Mouse (Mus musculus) CH12.LX (cell line): Measurements from ENCODE around the gene Atp11b. TPM values are rescaled to one million over a fixed set of nuclear protein-coding genes. Genes with fewer than 3 reads are reported as not detected.

Experiments
- DNase-seq: peaks from one replicate; pipeline ENCODE4 v3.0.0-alpha.2; 2013; ENCODE audit errors: extremely low read depth
- H3K27ac ChIP-seq: 2 replicates; pipeline ENCODE4 v1.5.1; 2012; ENCODE audit warnings: low read depth, mild to moderate bottlenecking, control low read depth, moderate library complexity; ENCODE audit not compliant: insufficient read depth
- H3K27me3 ChIP-seq: replicated peaks from 2 replicates; pipeline ENCODE3; 2012; ENCODE audit warnings: inconsistent platforms
- H3K36me3 ChIP-seq, 2 experiments: replicated peaks in 1 of 2; 2 replicates each; pipeline versions ENCODE3 to v1.6.1; 2012; ENCODE audit warnings: inconsistent platforms in 1 of 2, low read length in 1 of 2, mild to moderate bottlenecking in 1 of 2, mixed read lengths in 1 of 2, moderate library complexity in 1 of 2; ENCODE audit not compliant: control insufficient read depth in 1 of 2, insufficient read depth in 1 of 2
- H3K4me1 ChIP-seq, 2 experiments: 2 replicates each; pipeline ENCODE4 v1.6.1; 2012; ENCODE audit warnings: inconsistent platforms in 1 of 2, moderate library complexity in 1 of 2; ENCODE audit not compliant: insufficient read depth in 2 of 2, control insufficient read depth in 1 of 2
- H3K4me2 ChIP-seq: 2 replicates; pipeline ENCODE4 v1.6.1; 2012; ENCODE audit warnings: low read depth, mild to moderate bottlenecking, control low read depth; ENCODE audit not compliant: poor library complexity, insufficient read depth, severe bottlenecking
- H3K4me3 ChIP-seq, 3 experiments: fragments of 150-350 bp in 1 of 3; sonication (generic) in 1 of 3; replicated peaks in 1 of 3; 2 replicates each; pipeline versions ENCODE3 to v1.5.1; 2011 to 2012; ENCODE audit warnings: low read depth in 2 of 3, low read length in 2 of 3, mild to moderate bottlenecking in 2 of 3, moderate library complexity in 2 of 3, control low read depth in 1 of 3, improper control_type of control experiment in 1 of 3, inconsistent platforms in 1 of 3, mixed read lengths in 1 of 3; ENCODE audit not compliant: poor library complexity in 1 of 3
- H3K79me2 ChIP-seq: replicated peaks from 2 replicates; pipeline ENCODE4 v1.6.1; 2012; ENCODE audit warnings: mild to moderate bottlenecking, moderate library complexity; ENCODE audit not compliant: control insufficient read depth, poor library complexity, insufficient read depth, severe bottlenecking; ENCODE audit errors: extremely low read depth
- H3K9ac ChIP-seq: 2 replicates; pipeline ENCODE4 v1.6.1; 2012; ENCODE audit warnings: low read depth, mild to moderate bottlenecking, control low read depth, moderate library complexity; ENCODE audit not compliant: insufficient read depth
- H3K9me3 ChIP-seq: replicated peaks from 2 replicates; pipeline ENCODE3; 2012; ENCODE audit warnings: low read length, inconsistent platforms, mixed read lengths
- CHD2 ChIP-seq: IDR thresholded peaks from 2 replicates; pipeline ENCODE4 v1.6.1; 2011; ENCODE audit warnings: low read length, improper control_type of control experiment
- CTCF ChIP-seq, 2 experiments: IDR thresholded peaks in 1 of 2; conservative IDR thresholded peaks in 1 of 2; 2 replicates each; pipeline ENCODE4 v1.5.1; 2011 to 2012; ENCODE audit warnings: low read depth in 2 of 2, low read length in 2 of 2, improper control_type of control experiment in 1 of 2, inconsistent platforms in 1 of 2, mild to moderate bottlenecking in 1 of 2, moderate library complexity in 1 of 2
- E2F4 ChIP-seq: IDR thresholded peaks from 2 replicates; pipeline ENCODE4 v1.6.1; 2011; ENCODE audit warnings: low read depth, low read length, improper control_type of control experiment; ENCODE audit not compliant: insufficient replicate concordance
- EP300 ChIP-seq: IDR thresholded peaks from 2 replicates; pipeline ENCODE4 v1.6.1; 2011; ENCODE audit warnings: low read length, improper control_type of control experiment
- ETS1 ChIP-seq: conservative IDR thresholded peaks from 2 replicates; pipeline ENCODE4 v1.6.1; 2012; ENCODE audit warnings: low read depth, mild to moderate bottlenecking, inconsistent platforms, low read length, improper control_type of control experiment, moderate library complexity
- IRF4 ChIP-seq: IDR thresholded peaks from 2 replicates; pipeline ENCODE4 v1.6.1; 2014; ENCODE audit warnings: low read depth, mild to moderate bottlenecking, inconsistent platforms, low read length, improper control_type of control experiment
- JUND ChIP-seq: conservative IDR thresholded peaks from 2 replicates; pipeline ENCODE4 v1.6.1; 2011; ENCODE audit warnings: low read depth, low read length, improper control_type of control experiment
- MAFK ChIP-seq: IDR thresholded peaks from 2 replicates; pipeline ENCODE4 v1.6.1; 2011; ENCODE audit warnings: low read length, improper control_type of control experiment; ENCODE audit not compliant: insufficient replicate concordance
- MAX ChIP-seq: IDR thresholded peaks from 2 replicates; pipeline ENCODE4 v1.6.1; 2011; ENCODE audit warnings: low read length, improper control_type of control experiment
- MYC ChIP-seq: IDR thresholded peaks from 2 replicates; pipeline ENCODE4 v1.6.1; 2011; ENCODE audit warnings: low read depth, mild to moderate bottlenecking, improper control_type of control experiment, low read length
- RAD21 ChIP-seq: IDR thresholded peaks from 2 replicates; pipeline ENCODE4 v1.6.1; 2011; ENCODE audit warnings: low read depth, mild to moderate bottlenecking, low read length, improper control_type of control experiment, moderate library complexity
- TCF12 ChIP-seq: IDR thresholded peaks from 2 replicates; pipeline ENCODE4 v1.6.1; 2014; ENCODE audit warnings: low read depth, mild to moderate bottlenecking, inconsistent platforms, low read length, improper control_type of control experiment
- USF1 ChIP-seq: IDR thresholded peaks from 2 replicates; pipeline ENCODE4 v1.6.1; 2014; ENCODE audit warnings: low read depth, mild to moderate bottlenecking, inconsistent platforms, low read length, improper control_type of control experiment
- USF2 ChIP-seq: conservative IDR thresholded peaks from 2 replicates; pipeline ENCODE4 v1.6.1; 2011; ENCODE audit warnings: low read depth, low read length, improper control_type of control experiment
- ZMIZ1 ChIP-seq: IDR thresholded peaks from 2 replicates; pipeline ENCODE4 v1.6.1; 2012; ENCODE audit warnings: low read depth, mild to moderate bottlenecking, inconsistent platforms, low read length, improper control_type of control experiment
- ZNF384 ChIP-seq: IDR thresholded peaks from 2 replicates; pipeline ENCODE4 v1.6.1; 2012; ENCODE audit warnings: low read depth, low read length, improper control_type of control experiment, inconsistent platforms
- dilution Hi-C: fragments of 300-500 bp; cut with MboI; formaldehyde crosslinking; loops from 2 replicates; pipeline ENCODE4 v1.14.3; 2020; ENCODE audit warnings: low sequenced_read_pairs; ENCODE audit not compliant: extremely low pct_unique_long_range_greater_than_20kb, extremely low pct_ligation_motif_present
- in situ Hi-C: fragments of 300-500 bp; cut with MboI; formaldehyde crosslinking; loops from 3 replicates; pipeline ENCODE4 v1.14.3; 2019; ENCODE audit warnings: low sequenced_read_pairs, low pct_ligation_motif_present, low pct_unique_long_range_greater_than_20kb, mixed read lengths
- polyA plus RNA-seq: library from polyadenylated mRNA; unstranded; fragments of >175 nt; gene quantifications from 2 replicates; pipeline ENCODE4 v1.2.1, GENCODE M21; 2012; ENCODE audit warnings: low read depth; ENCODE audit not compliant: insufficient read length
- total RNA-seq, 2 experiments: library from RNA; depleted of rRNA; stranded (reverse); fragments of 300-350 nt in 1 of 2; fragments of >200 nt in 1 of 2; gene quantifications; 2 replicates each; pipeline ENCODE4 v1.2.3; 2012 to 2014

Gene Atp11b
- total and polyA plus RNA-seq, 3 experiments: 24.5 to 48.4 (median 45.9) TPM

- Histone ChIP-seq H3K27me3 (no peaks in the 10 kb centered on the region), H3K4me1 (peaks cover 0 to 7% of the 10 kb centered on the region in 2 experiments; a peak in 1 of 4 replicates), H3K79me2 (peaks cover 3% of the 10 kb centered on the region; the same call in 1 of the 2 replicates), H3K4me3 (no peak overlapping the region), H3K4me2 (no peak overlapping the region), H3K9me3 (no peaks in the 10 kb centered on the region), H3K9ac (no peak overlapping the region), H3K27ac (no peak overlapping the region), H3K36me3 (peaks cover 0 to 19% of the 10 kb centered on the region in 2 experiments)
- TF ChIP-seq E2F4: no peak
- dilution Hi-C loops (no loop called here), in situ Hi-C loops (no loop called here)
- no peak for DNase-seq
Measured at GRCm38 (mm10) chr3:35779748-35780147, 25.8 kb downstream of the Atp11b start.

DNA sequence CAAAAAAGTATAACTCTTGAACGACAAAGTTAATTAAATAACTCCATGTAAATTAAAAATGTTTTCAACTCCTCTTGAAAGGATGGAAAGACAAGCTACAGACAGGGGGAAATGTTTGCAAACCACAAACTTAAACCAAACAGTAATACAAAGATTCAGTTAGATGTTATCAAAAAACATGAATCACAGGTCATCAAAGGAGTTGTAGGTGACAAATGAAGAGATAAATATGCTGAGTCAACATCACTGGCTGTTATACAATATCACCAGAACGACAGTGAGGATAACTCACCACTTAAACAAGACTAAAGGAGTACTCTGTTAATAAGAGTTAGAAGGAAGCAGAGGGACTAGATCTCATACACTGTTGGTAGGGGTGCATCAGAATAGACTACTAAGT, 48.1 kb downstream of the Atp11b start:
- H3K4me3 ChIP-seq: no peak overlapping the region
- no peaks in the 10 kb centered on the region for H3K27me3 ChIP-seq
- in situ Hi-C loops (no loop called here), dilution Hi-C loops (no loop called here)
- no peak overlapping the region for H3K27ac ChIP-seq
- H3K9ac ChIP-seq: no peak overlapping the region
- H3K4me1 ChIP-seq: no peaks in the 10 kb centered on the region
- peaks cover 19 to 52% of the 10 kb centered on the region in 2 experiments for H3K36me3 ChIP-seq
- H3K4me2 ChIP-seq: no peak overlapping the region
- no peaks in the 10 kb centered on the region for H3K9me3 ChIP-seq
- no peak for DNase-seq
- H3K79me2 ChIP-seq: no peaks in the 10 kb centered on the region
- TF ChIP-seq USF1: no peak
- no peak for TF ChIP-seq ETS1
- no peak for TF ChIP-seq IRF4
- TF ChIP-seq MAFK: 0 out of 2 replicates have a peak, but pooled peaks have one; percentile 57
- TF ChIP-seq JUND: no peak

DNA sequence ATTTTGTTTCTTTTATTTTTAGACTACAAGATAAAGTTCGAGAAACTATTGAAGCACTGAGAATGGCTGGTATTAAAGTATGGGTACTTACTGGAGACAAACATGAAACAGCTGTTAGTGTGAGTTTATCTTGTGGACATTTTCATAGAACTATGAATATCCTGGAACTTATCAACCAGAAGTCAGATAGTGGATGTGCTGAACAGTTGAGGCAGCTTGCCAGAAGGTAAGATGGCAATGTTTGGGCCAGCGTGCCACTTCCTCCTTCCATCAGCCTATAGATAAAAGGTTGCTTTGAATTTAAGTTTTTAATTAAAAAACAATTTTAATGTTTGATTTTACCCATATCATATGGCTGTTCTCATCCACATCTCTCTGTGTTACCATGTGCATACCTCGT, 66.0 kb downstream of the Atp11b start:
- no peaks in the 10 kb centered on the region for H3K79me2 ChIP-seq
- H3K4me2 ChIP-seq: no peak overlapping the region
- no peak for DNase-seq
- dilution Hi-C loops: no loop called here
- no peaks in the 10 kb centered on the region for H3K27me3 ChIP-seq
- H3K9ac ChIP-seq: no peak overlapping the region
- H3K4me3 ChIP-seq: no peak overlapping the region
- H3K36me3 ChIP-seq: peaks cover 12 to 40% of the 10 kb centered on the region in 2 experiments
- in situ Hi-C loops: no loop called here
- peaks cover 0 to 13% of the 10 kb centered on the region in 2 experiments; a peak in 1 of 4 replicates for H3K4me1 ChIP-seq
- no peak overlapping the region for H3K27ac ChIP-seq
- no peak for TF ChIP-seq USF2
- no peak for TF ChIP-seq CTCF (conservative IDR thresholded peaks at IDR 0.05 in 1 of 2, IDR thresholded peaks at IDR 0.05 in 1 of 2; ENCODE audit: low read depth in 2 of 2, low read length in 2 of 2)
- TF ChIP-seq MAFK: no peak
- TF ChIP-seq TCF12: no peak
- TF ChIP-seq ZMIZ1: no peak
- TF ChIP-seq CHD2: no peak
- no peak for TF ChIP-seq MAX
- TF ChIP-seq EP300: no peak
- no peak for TF ChIP-seq USF1
- TF ChIP-seq MYC: no peak
- TF ChIP-seq RAD21: no peak
- no peak for TF ChIP-seq ETS1
- TF ChIP-seq ZNF384: no peak
- TF ChIP-seq, all 38 proteins: peak for 0
- no peaks in the 10 kb centered on the region for H3K9me3 ChIP-seq
